Mouse (Mus musculus) common myeloid progenitor, adult 5-6 weeks (primary cell): Measurements from ENCODE around the gene Eipr1. TPM values are rescaled to one million over a fixed set of nuclear protein-coding genes. Genes with fewer than 3 reads are reported as not detected.
"Not testable (repeated sequence)": the region's sequence is repeated elsewhere in the genome, so short reads cannot be mapped to it uniquely, and the experiment has no call there.

Experiments
- ATAC-seq: replicated peaks from 2 replicates; pipeline ENCODE4 v1.8.0; 2016; ENCODE audit warnings: low read depth, mild to moderate bottlenecking, moderate TSS enrichment, inconsistent platforms; ENCODE audit not compliant: poor library complexity, severe bottlenecking
- total RNA-seq: library from RNA; stranded (forward); fragments of 200-1000, 187-1606 nt; gene quantifications from 2 replicates; pipeline ENCODE4 v1.2.3, GENCODE M21; 2017

Gene Eipr1
- 21.7 and 27.4 TPM in 2 replicates for total RNA-seq

- ATAC-seq, result peak; percentile 85
These were observed at the start of gene Eipr1 for GRCm38 (mm10) chr12:28751508-28752263. Gene Eipr1, plus strand, starts transcription at chr12:28751803.

- no peak for ATAC-seq
These were observed 47.2 kb upstream of the Eipr1 start for GRCm38 (mm10) chr12:28704381-28704780.

GRCm38 (mm10) chr12:28705204-28705603 lies 46.4 kb upstream of the Eipr1 start:
- ATAC-seq, result no peak

GRCm38 (mm10) chr12:28708154-28708553 lies 43.4 kb upstream of the Eipr1 start:
- ATAC-seq, result no peak

- no peak for ATAC-seq
These were observed 40.9 kb upstream of the Eipr1 start for GRCm38 (mm10) chr12:28710566-28711185.

GRCm38 (mm10) chr12:28714822-28715632 lies 36.6 kb upstream of the Eipr1 start:
- no peak for ATAC-seq

- no peak for ATAC-seq
These were observed 34.5 kb upstream of the Eipr1 start for GRCm38 (mm10) chr12:28717066-28717465.

GRCm38 (mm10) chr12:28718106-28718505 lies 33.5 kb upstream of the Eipr1 start:
- ATAC-seq, result no peak

- no peak for ATAC-seq
These were observed 27.2 kb upstream of the Eipr1 start for GRCm38 (mm10) chr12:28724366-28724765.

- ATAC-seq, result no peak
These were observed 25.4 kb upstream of the Eipr1 start for GRCm38 (mm10) chr12:28726204-28726603.

GRCm38 (mm10) chr12:28727061-28727460 lies 24.5 kb upstream of the Eipr1 start:
- no peak for ATAC-seq

GRCm38 (mm10) chr12:28732631-28733030 lies 19.0 kb upstream of the Eipr1 start:
- ATAC-seq, result peak; percentile 84

GRCm38 (mm10) chr12:28733520-28734245 lies 17.9 kb upstream of the Eipr1 start:
- ATAC-seq, result not testable (repeated sequence)

GRCm38 (mm10) chr12:28734271-28734670 lies 17.3 kb upstream of the Eipr1 start:
- no peak for ATAC-seq

GRCm38 (mm10) chr12:28735293-28735692 lies 16.3 kb upstream of the Eipr1 start:
- no peak for ATAC-seq

- ATAC-seq, result peak; percentile 97
These were observed 8.3 kb upstream of the Eipr1 start for GRCm38 (mm10) chr12:28743328-28743727.

GRCm38 (mm10) chr12:28750021-28750633 lies 1.5 kb upstream of the Eipr1 start, which contains the start of gene Trappc12:
Gene Trappc12, minus strand, starts transcription at chr12:28750472.
- ATAC-seq, result peak; percentile 76

GRCm38 (mm10) chr12:28750876-28751275 lies 727 bp upstream of the Eipr1 start:
- no peak for ATAC-seq

- ATAC-seq, result no peak
These were observed 4.4 kb downstream of the Eipr1 start for GRCm38 (mm10) chr12:28756019-28756418.

- ATAC-seq, result no peak
These were observed 18.4 kb downstream of the Eipr1 start for GRCm38 (mm10) chr12:28769953-28770352.
